Mouse (Mus musculus) kidney, embryonic 15.5 days (tissue): ENCODE results near the gene Olfr533. TPM values are rescaled to one million over a fixed set of nuclear protein-coding genes. Genes with fewer than 3 reads are reported as not detected.

Experiments
- polyA plus RNA-seq: library from polyadenylated mRNA; unstranded; fragments of >200 nt; fragmentation: Nextera tagmentation; extraction: Ambion mirVana; gene quantifications from 2 replicates; pipeline ENCODE4 v1.2.1, GENCODE M21; 2015

The Olfr533 gene
- polyA plus RNA-seq, 1 experiment from 2014 or later: not detected

Other genes starting within 250 kb of the Olfr533 start
- gene Cd163l1, start 245.1 kb upstream of the Olfr533 start, polyA plus RNA-seq: not detected in 2 replicates
- not detected in 2 replicates for gene 5830411N06Rik, start 216.1 kb upstream of the Olfr533 start, polyA plus RNA-seq
- gene Olfr525, start 142.5 kb upstream of the Olfr533 start, polyA plus RNA-seq: not detected in 2 replicates
- not detected in 2 replicates for gene Olfr527, start 129.4 kb upstream of the Olfr533 start, polyA plus RNA-seq
- not detected in 2 replicates for gene Olfr60, start 101.7 kb upstream of the Olfr533 start, polyA plus RNA-seq
- not detected in 2 replicates for gene Olfr530, start 87.0 kb upstream of the Olfr533 start, polyA plus RNA-seq
- gene Olfr531, start 60.5 kb upstream of the Olfr533 start, polyA plus RNA-seq: not detected in 2 replicates
- not detected in 2 replicates for gene Olfr532, start 41.7 kb upstream of the Olfr533 start, polyA plus RNA-seq
- not detected in 2 replicates for gene Olfr535, start 20.8 kb downstream of the Olfr533 start, polyA plus RNA-seq
- not detected in 2 replicates for gene Olfr536, start 44.0 kb downstream of the Olfr533 start, polyA plus RNA-seq
- not detected in 2 replicates for gene Olfr538, start 104.5 kb downstream of the Olfr533 start, polyA plus RNA-seq
- gene Olfr46, start 137.9 kb downstream of the Olfr533 start, polyA plus RNA-seq: not detected in 2 replicates
- gene Olfr61, start 165.6 kb downstream of the Olfr533 start, polyA plus RNA-seq: not detected in 2 replicates
- not detected in 2 replicates for gene Olfr53, start 183.1 kb downstream of the Olfr533 start, polyA plus RNA-seq
- gene Olfr539, start 196.6 kb downstream of the Olfr533 start, polyA plus RNA-seq: not detected in 2 replicates
- gene Olfr45, start 218.6 kb downstream of the Olfr533 start, polyA plus RNA-seq: not detected in 2 replicates
- gene Olfr541, start 233.9 kb downstream of the Olfr533 start, polyA plus RNA-seq: not detected in 2 replicates